Mouse (Mus musculus) small intestine, adult 2 months (tissue): ENCODE measurements around the gene Cecr2.

Source experiments
- CTCF ChIP-seq: fragments of 200-500 bp; IDR thresholded peaks from 2 replicates; pipeline ENCODE4 v1.5.1; 2012; ENCODE audit warnings: low read depth, mild to moderate bottlenecking, control low read depth, inconsistent platforms, low read length, moderate library complexity, mixed read lengths; ENCODE audit not compliant: insufficient replicate concordance, insufficient read length; ENCODE audit errors: extremely low read depth
- POLR2A ChIP-seq: fragments of 200-500 bp; IDR thresholded peaks from 2 replicates; pipeline ENCODE4 v1.6.1; 2012; ENCODE audit warnings: low read depth, mild to moderate bottlenecking, control low read depth, inconsistent platforms, low read length, moderate library complexity

GRCm38 (mm10) chr6:120772025-120772424, 105.9 kb downstream of the Cecr2 start:
- no peak for TF ChIP-seq CTCF
- no peak for TF ChIP-seq POLR2A
